Mouse (Mus musculus) liver, adult 2 months (tissue): ENCODE measurements around the gene Afdn. TPM values are rescaled to one million over a fixed set of nuclear protein-coding genes. Genes with fewer than 3 reads are reported as not detected.

Experiments
- DNase-seq: peaks from one replicate; pipeline ENCODE4 v3.0.0-alpha.2; 2011; ENCODE audit warnings: low read depth, low spot score; ENCODE audit errors: extremely low read depth
- H3K27ac ChIP-seq: fragments of 200-500 bp; replicated peaks from 2 replicates; pipeline ENCODE4 v1.5.1; 2012; ENCODE audit warnings: low read depth, mild to moderate bottlenecking, control low read depth, inconsistent platforms, low read length; ENCODE audit not compliant: insufficient read depth
- H3K27me3 ChIP-seq: fragments of 200-500 bp; 2 replicates; pipeline ENCODE4 v1.6.1; 2012; ENCODE audit warnings: mild to moderate bottlenecking, moderate library complexity, low read length, inconsistent platforms; ENCODE audit not compliant: control insufficient read depth, insufficient read depth
- H3K36me3 ChIP-seq: fragments of 200-500 bp; 2 replicates; pipeline ENCODE4 v1.6.1; 2012; ENCODE audit warnings: low read length, inconsistent platforms; ENCODE audit not compliant: control insufficient read depth, insufficient read depth
- H3K4me1 ChIP-seq: fragments of 200-500 bp; 2 replicates; pipeline ENCODE4 v1.6.1; 2011; ENCODE audit warnings: low read length; ENCODE audit not compliant: control insufficient read depth, insufficient read depth
- H3K4me3 ChIP-seq: fragments of 200-500 bp; 2 replicates; pipeline ENCODE4 v1.5.1; 2011; ENCODE audit warnings: low read depth, mild to moderate bottlenecking, control low read depth, low read length, moderate library complexity; ENCODE audit not compliant: insufficient read depth
- H3K79me2 ChIP-seq: fragments of 200-500 bp; 2 replicates; pipeline ENCODE4 v1.6.1; 2012; ENCODE audit warnings: inconsistent platforms, mild to moderate bottlenecking, low read length, moderate library complexity; ENCODE audit not compliant: control insufficient read depth, insufficient read depth
- H3K9ac ChIP-seq: fragments of 200-500 bp; 2 replicates; pipeline ENCODE4 v1.6.1; 2012; ENCODE audit warnings: low read depth, mild to moderate bottlenecking, control low read depth, inconsistent platforms, low read length
- CTCF ChIP-seq: fragments of 200-500 bp; IDR thresholded peaks from 2 replicates; pipeline ENCODE4 v1.5.1; 2011; ENCODE audit warnings: low read depth, low read length, control low read depth
- POLR2A ChIP-seq: fragments of 200-500 bp; IDR thresholded peaks from 2 replicates; pipeline ENCODE4 v1.6.1; 2011; ENCODE audit warnings: low read length, control low read depth; ENCODE audit not compliant: insufficient read depth; ENCODE audit errors: extremely low read depth
- WGBS: fragments of 180-500 bp; shearing (Covaris S2); methylation state at CpG from one replicate; pipeline ENCODE4 v1.1.7; 2018; 5-methylcytosine and 5-hydroxymethylcytosine counted together
- polyA plus RNA-seq: library from polyadenylated mRNA; depleted of rRNA; stranded (reverse); fragments of >200 nt; gene quantifications from 2 replicates; pipeline ENCODE4 v1.2.3, GENCODE M21; 2012
- total RNA-seq: library from RNA; depleted of rRNA; stranded (reverse); fragments of >200 nt; gene quantifications from 2 replicates; pipeline ENCODE4 v1.2.3, GENCODE M21; 2014

Afdn gene
- total and polyA plus RNA-seq, 2 experiments = 15.9 to 41.3 TPM

GRCm38 (mm10) chr17:13735057-13735456, 25.3 kb upstream of the Afdn start:
- Histone ChIP-seq H3K4me3 (no peak overlapping the region), H3K79me2 (no peaks in the 10 kb centered on the region), H3K27ac (no peak overlapping the region), H3K4me1 (peaks cover 2% of the 10 kb centered on the region; the same call in 1 of the 2 replicates), H3K9ac (no peak overlapping the region), H3K27me3 (no peaks in the 10 kb centered on the region), H3K36me3 (no peaks in the 10 kb centered on the region)
- no peak for TF ChIP-seq POLR2A
- TF ChIP-seq CTCF = no peak
- 98% methylated on average over 5 of the region's 5 CpGs for WGBS
- DNase-seq = no peak

GRCm38 (mm10) chr17:13735803-13736282, 24.5 kb upstream of the Afdn start:
- H3K9ac ChIP-seq = no peak overlapping the region
- no peaks in the 10 kb centered on the region for H3K79me2 ChIP-seq
- no peak overlapping the region for H3K4me3 ChIP-seq
- no peak overlapping the region for H3K27ac ChIP-seq
- WGBS = 36% methylated on average over 8 of the region's 8 CpGs
- no peaks in the 10 kb centered on the region for H3K36me3 ChIP-seq
- TF ChIP-seq CTCF = no peak
- TF ChIP-seq POLR2A = no peak
- peak; percentile 71 for DNase-seq
- no peaks in the 10 kb centered on the region for H3K27me3 ChIP-seq
- peaks cover 2% of the 10 kb centered on the region; the same call in 1 of the 2 replicates for H3K4me1 ChIP-seq

GRCm38 (mm10) chr17:13737336-13737735, 23.0 kb upstream of the Afdn start:
- Histone ChIP-seq H3K4me3 (no peak overlapping the region), H3K9ac (no peak overlapping the region), H3K27ac (no peak overlapping the region), H3K27me3 (no peaks in the 10 kb centered on the region), H3K36me3 (no peaks in the 10 kb centered on the region), H3K79me2 (no peaks in the 10 kb centered on the region), H3K4me1 (peaks cover 2% of the 10 kb centered on the region; the same call in 1 of the 2 replicates)
- DNase-seq = no peak
- TF ChIP-seq POLR2A = no peak
- no peak for TF ChIP-seq CTCF
- WGBS = 90% methylated on average over 6 of the region's 6 CpGs

- 48% methylated on average over 7 of the region's 7 CpGs for WGBS
- no peak for DNase-seq
- Histone ChIP-seq H3K27ac (no peak overlapping the region), H3K9ac (no peak overlapping the region), H3K4me3 (no peak overlapping the region), H3K27me3 (no peaks in the 10 kb centered on the region), H3K36me3 (no peaks in the 10 kb centered on the region), H3K79me2 (no peaks in the 10 kb centered on the region), H3K4me1 (peaks cover 2% of the 10 kb centered on the region; the same call in 1 of the 2 replicates)
- TF ChIP-seq POLR2A (no peak), CTCF (no peak)
Measured at GRCm38 (mm10) chr17:13738121-13738776, 22.1 kb upstream of the Afdn start.

- Histone ChIP-seq H3K27ac (no peak overlapping the region), H3K4me1 (peaks cover 2% of the 10 kb centered on the region; the same call in 1 of the 2 replicates), H3K79me2 (no peaks in the 10 kb centered on the region), H3K36me3 (no peaks in the 10 kb centered on the region), H3K4me3 (no peak overlapping the region), H3K27me3 (no peaks in the 10 kb centered on the region), H3K9ac (no peak overlapping the region)
- DNase-seq = no peak
- 85% methylated on average over 2 of the region's 2 CpGs for WGBS
- TF ChIP-seq CTCF = no peak
- no peak for TF ChIP-seq POLR2A
Measured at GRCm38 (mm10) chr17:13738916-13739315, 21.4 kb upstream of the Afdn start.

GRCm38 (mm10) chr17:13739981-13740380, 20.4 kb upstream of the Afdn start:
- no peak for TF ChIP-seq POLR2A
- no peak for TF ChIP-seq CTCF
- peaks cover 4% of the 10 kb centered on the region for H3K4me1 ChIP-seq
- no peak overlapping the region for H3K27ac ChIP-seq
- WGBS = 95% methylated on average over 5 of the region's 5 CpGs
- no peak overlapping the region for H3K9ac ChIP-seq
- no peaks in the 10 kb centered on the region for H3K79me2 ChIP-seq
- H3K27me3 ChIP-seq = no peaks in the 10 kb centered on the region
- no peaks in the 10 kb centered on the region for H3K36me3 ChIP-seq
- H3K4me3 ChIP-seq = no peak overlapping the region
- no peak for DNase-seq
